Mouse (Mus musculus) spleen, adult 18-20 months (tissue): ENCODE measurements around the gene Rnf220.

Source experiments
- DNase-seq, 2 experiments: peaks; one replicate each; pipeline ENCODE4 v3.0.0; 2022; ENCODE audit warnings: mixed read lengths in 2 of 2

The Rnf220 gene

GRCm38 (mm10) chr4:117487471-117487870, 9.4 kb downstream of the Rnf220 start:
- DNase-seq: no peak

DNA sequence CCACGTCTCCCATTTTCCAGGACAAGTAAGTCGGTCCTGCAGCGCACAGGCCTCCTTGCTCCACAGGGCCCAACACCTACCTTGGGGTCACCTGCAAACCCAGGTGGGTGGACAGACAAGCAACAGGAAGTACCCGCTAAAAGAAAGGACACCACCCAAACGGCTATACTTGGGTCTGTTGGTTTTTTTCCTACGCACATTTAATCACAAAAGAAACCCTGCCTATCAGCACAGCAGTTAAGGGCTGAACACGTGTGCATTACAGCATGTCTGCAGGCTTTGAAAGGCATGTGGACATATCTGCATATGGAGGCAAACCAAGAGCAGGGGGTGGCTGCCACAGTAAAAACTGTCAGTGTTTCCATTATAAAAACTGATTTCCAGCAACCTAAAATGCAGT, 10.7 kb downstream of the Rnf220 start:
- no peak for DNase-seq

- no peak for DNase-seq
Observed at GRCm38 (mm10) chr4:117485045-117485780, 11.6 kb downstream of the Rnf220 start.

GRCm38 (mm10) chr4:117484256-117485044, 12.4 kb downstream of the Rnf220 start:
- DNase-seq: peak in 1 of 2 experiments; percentile 13

DNA sequence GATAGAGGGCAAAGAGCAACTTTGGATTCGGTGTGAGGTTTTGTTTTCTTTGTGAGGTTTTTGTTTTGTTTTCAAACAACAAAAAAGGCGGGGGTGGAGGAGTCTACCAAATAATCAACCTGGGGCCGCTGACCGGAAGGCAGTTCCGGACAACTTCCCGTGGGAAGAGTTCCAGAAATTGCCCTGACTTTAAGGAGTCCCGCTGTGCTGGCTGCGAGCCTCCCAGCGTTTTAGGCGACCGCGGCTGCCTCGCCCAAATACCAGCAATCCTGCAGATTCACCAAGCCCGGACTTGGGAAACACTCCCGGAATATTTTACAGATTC, 13.0 kb downstream of the Rnf220 start:
- DNase-seq: no peak

GRCm38 (mm10) chr4:117482103-117482502, 14.7 kb downstream of the Rnf220 start:
- DNase-seq: no peak

DNA sequence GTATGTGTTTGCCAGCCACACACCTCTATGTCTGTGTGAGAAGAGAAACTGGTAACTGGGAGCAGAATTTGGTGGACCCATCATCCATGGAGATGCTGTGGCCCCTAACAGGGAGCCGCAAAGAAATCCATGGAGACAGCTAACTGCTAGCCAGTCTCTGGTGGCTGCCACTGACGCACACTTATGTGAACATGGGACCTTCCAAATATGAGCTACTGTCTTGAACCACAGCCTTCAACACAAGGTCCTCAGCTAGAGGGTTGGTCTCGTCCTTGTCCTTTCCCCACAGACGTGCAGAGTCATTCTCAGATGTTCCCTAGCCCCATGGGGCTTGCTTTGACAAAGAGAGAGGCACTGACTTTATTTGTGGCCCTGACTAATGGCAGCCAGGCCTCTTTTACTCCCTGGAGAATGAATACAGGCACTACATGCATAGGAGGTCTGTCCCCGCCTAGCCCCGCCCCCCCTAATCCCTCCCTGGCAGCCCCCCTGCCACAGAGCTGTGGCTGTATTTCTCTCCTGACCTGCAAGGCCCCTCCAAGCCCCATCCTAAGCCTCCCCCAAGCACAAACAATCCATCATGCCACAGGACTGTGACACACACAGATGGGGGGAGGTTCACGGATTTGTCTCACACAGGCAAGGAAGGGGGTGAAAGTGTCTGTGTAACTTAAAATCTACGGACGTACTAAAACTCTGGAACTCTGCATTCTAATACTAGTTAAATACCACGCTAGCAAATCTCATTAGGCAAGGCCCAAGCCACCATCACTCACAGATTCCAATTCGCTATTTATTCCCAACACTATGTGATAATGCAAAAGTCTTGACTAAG, 16.0 kb downstream of the Rnf220 start:
- DNase-seq: no peak

GRCm38 (mm10) chr4:117479951-117480350, 16.9 kb downstream of the Rnf220 start:
- no peak for DNase-seq

- DNase-seq: peak in 1 of 2 experiments; percentile 14
Observed at GRCm38 (mm10) chr4:117478101-117478673, 18.7 kb downstream of the Rnf220 start.

- peak in 1 of 2 experiments; percentile 8 for DNase-seq
Observed at GRCm38 (mm10) chr4:117477401-117477800, 19.5 kb downstream of the Rnf220 start.

DNA sequence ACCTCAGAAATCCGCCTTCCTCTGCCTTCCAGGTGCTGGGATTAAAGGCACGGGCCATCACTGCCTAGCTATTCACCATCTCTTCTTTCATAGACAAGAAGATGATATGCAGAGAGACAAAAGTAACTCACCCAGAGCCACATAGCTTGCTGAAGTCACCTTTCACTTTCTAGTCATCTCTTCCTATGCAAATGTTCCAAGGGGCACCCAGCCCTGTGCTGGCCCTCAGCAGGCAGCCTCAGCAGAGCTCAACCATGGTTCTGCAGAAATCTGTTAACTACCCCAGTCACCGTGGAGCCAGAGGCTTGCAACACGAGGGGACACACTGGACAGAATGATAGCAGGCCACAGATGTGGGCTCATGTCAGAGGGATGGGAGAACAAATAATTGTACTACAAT, 20.1 kb downstream of the Rnf220 start:
- no peak for DNase-seq

GRCm38 (mm10) chr4:117476355-117476754, 20.5 kb downstream of the Rnf220 start:
- no peak for DNase-seq

DNA sequence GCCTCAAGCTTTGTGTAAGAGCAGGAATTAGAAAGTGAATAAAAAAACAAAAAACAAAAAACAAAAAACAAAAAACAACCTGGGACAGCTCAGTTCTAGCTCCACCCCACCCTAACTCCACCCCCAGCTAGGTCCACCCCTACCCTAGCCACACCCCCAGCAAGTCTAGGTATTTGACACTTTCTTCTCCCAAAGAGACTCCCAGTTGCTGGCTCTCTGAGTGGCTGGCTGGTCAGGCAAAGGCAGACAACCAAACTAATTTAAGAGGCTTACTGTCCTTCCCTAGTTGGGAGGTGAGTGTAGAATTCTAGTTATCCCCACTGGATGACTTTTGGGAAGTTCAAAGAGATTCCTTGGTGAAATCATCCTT, 22.9 kb downstream of the Rnf220 start:
- DNase-seq: no peak

DNA sequence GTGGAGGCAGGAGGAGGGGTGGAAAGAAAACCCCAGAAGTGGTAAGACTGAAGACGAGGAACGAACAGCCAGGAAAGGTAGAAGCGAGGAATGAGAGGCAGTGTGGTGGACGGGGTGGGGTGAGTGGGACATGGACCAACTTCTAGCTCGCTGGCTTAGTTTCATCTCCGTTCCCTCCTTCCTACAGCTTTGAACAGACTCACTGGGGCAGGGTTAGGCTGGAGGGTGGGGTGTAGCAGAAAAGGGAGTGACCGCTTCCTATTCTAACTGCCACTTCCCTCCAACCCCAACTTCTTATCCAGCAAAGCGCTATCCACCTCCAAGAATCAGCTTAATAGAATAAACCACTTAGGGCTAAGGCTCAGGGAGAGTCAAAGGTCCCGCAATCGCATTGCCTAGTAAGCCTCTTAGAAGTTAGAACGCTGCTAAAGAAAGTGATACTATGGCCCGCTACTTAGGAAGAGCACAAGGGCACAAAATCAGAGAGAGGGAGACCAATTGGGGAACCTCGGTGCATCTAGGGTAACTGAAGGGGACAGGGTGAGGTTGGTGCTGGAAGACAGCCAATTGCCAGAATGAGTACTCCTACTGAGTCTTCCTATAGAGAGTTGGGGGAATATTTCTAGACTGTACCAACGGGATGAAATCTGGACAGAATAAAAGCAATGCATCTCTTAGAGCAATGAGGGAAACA, 23.4 kb downstream of the Rnf220 start:
- DNase-seq: no peak

DNA sequence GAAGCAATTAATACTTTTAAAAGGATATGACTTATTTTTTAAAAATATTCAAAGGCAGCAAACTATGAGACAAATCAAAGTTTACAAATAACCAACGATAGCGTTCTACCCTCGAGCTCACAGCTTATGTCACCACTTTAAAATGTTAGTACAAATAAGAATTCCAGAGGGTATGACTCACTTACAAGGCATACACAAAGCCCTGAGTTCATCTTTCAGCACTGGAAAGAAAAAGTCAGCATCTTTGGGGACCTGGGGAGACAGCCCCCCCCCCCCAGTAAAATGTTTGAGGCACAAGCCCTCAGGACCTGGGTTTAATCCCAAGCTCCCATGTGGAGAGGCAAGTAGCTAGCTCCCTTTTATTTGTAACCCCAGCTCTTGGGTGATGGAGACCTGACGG, 27.4 kb downstream of the Rnf220 start:
- no peak for DNase-seq

DNA sequence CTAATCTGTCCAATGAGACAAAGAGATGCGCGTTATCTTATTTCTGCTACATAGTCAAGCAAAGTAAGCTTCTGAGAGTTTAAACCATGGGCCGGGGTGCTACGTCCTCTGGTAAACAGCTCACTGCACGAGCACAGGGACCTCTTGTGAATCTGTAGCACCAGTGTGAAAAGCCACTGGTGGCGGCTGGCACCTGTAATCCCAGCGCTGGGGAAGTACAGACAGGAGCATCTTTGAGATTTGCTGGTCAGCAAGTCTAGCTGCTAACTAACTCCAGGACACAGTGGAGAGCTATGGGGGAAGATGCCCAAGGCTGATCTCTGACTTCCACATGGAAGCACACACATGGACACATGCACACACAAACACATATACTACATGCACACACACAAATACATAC, 28.9 kb downstream of the Rnf220 start:
- DNase-seq: no peak

DNA sequence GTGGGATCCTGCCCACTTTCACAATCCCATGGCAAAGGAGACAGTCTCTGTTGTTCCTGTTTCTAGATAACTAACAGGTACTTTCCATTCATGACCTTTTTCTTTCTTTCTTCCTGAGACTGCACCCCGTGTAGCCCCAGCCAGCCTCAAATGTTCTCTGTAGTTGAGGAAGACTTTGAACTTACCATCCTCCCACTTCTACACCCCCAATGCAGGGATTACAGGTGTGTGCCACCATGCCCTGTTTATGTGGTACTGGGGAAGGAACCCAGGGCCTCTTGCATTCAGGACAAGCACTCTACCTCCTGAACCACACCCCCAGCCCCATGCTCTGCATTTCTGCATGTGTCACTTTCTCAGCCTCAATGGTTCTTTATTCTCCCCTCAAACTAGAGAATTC, 47.7 kb downstream of the Rnf220 start:
- DNase-seq: no peak

GRCm38 (mm10) chr4:117447926-117448325, 48.9 kb downstream of the Rnf220 start:
- no peak for DNase-seq

- DNase-seq: no peak
Observed at GRCm38 (mm10) chr4:117445516-117446207, 51.2 kb downstream of the Rnf220 start.

GRCm38 (mm10) chr4:117438919-117439318, 57.9 kb downstream of the Rnf220 start:
- DNase-seq: no peak

GRCm38 (mm10) chr4:117438064-117438463, 58.8 kb downstream of the Rnf220 start:
- no peak for DNase-seq
